Mouse (Mus musculus) liver, adult 10 weeks (tissue): Measurements from ENCODE around the gene Thbs3. TPM values are rescaled to one million over a fixed set of nuclear protein-coding genes. Genes with fewer than 3 reads are reported as not detected.

ENCODE experiments used
- polyA plus RNA-seq: library from polyadenylated mRNA; stranded (reverse); fragments of 350-450 nt; fragmentation: Illumina TruSeq; extraction: RNeasy Lipid Tissue Mini Kit (QIAGEN cat#74804); gene quantifications from one replicate; pipeline ENCODE4 v1.2.3, GENCODE M21; 2014; ENCODE audit warnings: low read depth, low replicate concordance

Gene Thbs3
- not detected for polyA plus RNA-seq

DNA sequence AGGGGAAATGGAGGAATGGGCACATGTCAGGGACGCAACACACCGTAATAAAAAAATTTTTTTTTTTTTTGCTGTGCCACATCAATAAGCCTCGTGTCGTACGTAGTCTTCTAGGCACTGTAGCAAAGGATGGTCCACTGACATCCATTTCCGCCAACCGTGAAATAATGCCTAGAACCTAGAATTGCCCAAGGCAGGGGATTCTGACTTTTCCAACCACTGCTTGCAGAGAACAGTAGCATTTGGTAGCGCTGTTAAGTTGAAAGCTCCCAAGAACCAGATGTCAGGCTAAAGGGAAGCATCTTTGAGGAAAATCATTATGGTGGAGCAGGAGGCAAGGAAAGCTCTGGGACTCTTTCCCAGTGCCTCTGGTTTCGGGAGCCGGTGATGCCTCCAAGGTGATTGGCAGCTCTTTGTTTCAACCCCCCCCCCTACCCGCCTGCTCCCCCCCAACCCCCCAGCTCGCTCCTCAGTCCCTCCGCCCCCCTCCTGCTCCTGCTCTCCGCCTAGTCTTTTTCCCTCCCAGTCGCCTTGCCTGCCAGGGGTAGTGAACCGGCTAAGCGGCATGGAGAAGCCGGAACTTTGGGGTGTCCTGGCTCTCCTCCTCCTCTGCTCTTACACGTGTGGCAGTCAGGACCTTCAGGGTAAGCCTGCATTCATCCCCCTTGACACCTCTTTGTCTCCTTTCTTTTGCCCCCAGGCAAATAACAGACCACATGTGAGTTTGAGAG is at the start of gene Thbs3:
Gene Thbs3 (plus strand): TSS at position 500 of the 731 bp plus-strand sequence.

DNA sequence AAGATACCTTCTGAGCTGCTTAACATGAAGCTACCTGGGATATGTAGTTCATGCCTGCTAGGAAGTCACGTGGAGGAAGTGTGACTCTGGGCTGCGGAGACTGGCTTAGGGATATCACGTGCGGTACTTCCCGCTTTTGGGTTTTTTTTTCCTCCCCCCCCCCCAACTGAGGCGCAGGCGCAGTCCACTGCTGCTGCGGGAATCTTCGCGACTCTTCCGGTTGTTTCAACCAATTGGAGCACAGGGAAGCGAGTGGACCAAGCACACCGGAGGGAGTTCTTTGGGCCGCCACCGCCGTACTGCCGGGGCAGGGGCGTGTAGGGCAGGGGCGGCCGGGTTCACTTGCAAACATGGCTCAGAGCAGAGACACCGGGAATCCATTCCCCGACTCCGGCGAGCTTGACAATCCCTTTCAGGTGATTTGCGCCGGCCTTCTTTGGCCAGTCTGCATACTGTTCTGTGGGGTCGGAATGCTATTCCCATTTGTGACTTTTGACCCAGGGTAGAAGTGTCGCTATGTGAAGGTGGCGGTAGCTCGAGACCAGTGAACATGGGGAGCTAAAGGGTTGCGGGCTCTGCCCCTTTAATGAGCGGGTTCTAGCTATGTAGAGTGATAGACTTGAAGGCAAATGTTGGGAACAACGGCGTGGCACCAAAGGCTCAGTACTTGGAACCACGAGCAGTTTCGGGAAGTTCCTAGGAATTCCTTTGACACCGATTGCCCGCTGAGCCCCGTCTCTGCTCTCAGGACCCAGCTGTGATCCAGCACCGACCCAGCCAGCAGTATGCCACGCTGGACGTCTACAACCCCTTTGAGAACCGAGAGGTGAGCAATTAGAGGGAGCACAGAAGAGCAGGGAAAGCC is 37.5 kb upstream of the Thbs3 start, which contains the start of gene Scamp3:
Gene Scamp3 (plus strand): TSS at position 232 of the 865 bp plus-strand sequence.

DNA sequence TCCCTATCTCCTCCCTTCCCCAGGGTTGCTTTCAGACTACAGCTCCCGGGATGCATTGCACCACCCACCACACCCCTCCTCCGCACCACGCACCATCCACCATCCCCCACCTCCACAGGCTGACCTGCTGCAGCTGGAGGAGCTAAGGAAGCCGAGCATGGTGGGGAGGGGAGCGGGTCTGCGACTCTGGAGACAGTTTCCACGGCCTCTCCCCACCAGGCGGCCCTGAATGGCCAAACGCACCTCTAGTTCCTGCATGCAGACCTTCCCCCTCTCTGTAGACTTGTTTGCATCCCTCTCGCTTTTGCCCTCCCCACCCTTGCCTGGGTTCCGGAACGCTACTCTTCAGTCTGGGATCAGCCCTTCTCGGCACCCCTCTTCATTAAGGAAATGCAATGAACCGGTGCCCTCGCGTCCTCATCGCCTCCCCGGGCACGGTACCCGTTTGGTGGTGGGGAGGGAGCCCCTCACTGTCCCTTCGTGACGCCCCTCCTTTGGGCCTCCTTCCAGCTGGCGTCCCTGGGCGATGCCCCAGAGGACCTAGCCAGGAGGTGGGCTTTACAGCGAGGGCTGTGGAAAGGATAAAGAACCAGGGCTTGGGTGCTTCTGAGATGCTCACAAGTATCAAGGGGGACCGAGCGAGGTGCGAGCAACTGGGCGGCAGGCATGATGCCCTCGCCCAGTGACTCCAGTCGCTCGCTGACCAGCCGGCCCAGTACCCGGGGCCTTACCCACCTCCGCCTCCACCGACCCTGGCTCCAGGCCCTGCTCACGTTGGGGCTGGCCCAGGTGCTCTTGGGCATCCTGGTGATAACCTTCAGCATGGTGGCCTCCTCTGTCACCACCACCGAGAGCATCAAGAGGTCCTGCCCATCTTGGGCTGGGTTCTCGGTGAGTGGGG is 31.7 kb upstream of the Thbs3 start, which contains the start of gene Fam189b:
Gene Fam189b (plus strand): TSS at position 86 of the 901 bp plus-strand sequence.

DNA sequence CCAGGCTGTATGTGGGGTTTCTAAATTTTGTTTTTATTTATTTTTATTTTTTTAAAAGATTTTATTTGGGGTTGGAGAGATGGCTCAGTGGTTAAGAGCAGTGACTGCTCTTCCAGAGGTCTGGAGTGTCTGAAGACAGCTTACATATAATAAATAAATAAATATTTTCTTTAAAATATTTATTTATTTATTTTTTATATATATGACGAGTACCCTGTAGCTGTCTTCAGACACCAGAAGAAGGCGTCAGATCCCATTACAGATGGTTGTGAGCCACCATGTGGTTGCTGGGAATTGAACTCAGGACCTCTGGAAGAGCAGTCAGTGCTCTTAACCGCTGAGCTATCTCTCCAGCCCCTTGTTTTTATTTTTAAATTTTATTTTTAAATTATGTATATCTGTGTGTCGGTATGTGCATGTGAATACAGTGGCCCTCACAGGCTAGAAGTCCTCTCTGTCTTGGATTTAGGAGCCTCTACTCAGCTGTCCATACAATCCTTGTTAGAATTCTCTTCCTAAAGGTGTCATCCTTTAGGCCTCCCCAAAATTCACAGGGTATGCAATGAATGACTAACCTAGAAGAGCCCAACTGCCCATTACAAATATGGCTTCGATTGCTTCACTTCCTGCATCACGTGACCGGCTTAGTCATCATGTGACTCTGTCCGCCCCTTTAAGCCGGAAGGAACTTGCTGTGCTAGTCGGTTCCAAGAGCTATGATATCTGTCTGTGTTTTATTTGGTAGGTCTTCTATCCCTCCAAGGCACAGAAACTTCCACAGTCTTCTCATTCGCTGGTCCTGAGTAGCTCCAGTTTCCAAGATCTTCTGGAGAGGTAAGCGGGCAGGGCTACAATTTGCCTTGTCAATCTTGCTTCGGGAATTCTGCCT is 12.5 kb upstream of the Thbs3 start, which contains the start of gene Gba:
Gene Gba (plus strand): TSS at position 676 of the 889 bp plus-strand sequence.

DNA sequence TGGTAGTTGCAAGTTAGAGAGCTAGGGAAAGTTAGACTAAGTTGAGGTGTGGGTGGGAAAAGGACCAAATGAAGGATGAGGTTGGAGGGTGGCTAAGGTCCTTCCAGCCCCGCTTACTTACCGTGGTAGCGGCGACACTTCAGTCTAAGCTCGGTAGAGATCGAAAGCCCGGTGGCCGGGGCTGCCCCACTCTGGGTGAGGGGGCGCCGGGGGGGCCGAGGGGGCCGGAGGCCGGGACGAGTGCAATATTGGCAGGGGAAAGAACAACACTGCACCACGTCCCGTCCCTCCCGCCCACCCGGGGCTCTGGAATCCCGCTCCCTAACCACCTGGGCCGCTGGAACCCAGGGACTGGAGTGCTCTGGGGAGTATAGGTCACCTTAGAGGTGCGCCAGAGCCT is 11.9 kb downstream of the Thbs3 start, which contains the start of gene Mtx1:
Gene Mtx1 (minus strand): TSS at position 189 of the 400 bp plus-strand sequence.

GRCm38 (mm10) chr3:89228836-89229235 is 13.9 kb downstream of the Thbs3 start, which contains the start of gene Muc1:
Gene Muc1, plus strand, starts transcription at chr3:89229057.

DNA sequence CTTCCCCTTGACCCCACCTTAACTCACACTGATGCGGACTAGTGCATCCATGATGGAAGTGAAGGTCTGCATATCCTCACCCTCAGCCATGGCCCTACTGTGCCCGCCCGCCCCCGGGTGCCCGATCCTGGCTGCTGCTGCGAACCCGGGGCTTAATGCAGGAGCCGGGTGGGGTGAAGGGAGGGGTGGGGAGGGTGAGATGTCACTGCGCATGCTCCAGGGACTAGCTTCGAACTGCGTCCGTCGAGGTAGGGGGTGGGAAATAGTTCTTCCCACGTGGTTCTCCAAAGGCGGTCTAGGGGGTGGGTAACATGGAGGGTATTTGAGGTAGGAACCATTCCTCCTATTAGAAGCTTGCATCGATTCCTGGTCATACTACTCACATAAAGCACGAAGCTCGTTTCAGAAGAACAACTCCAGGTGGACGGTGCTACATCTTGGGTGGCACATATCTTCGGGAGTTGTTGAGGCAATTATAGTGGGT is 30.8 kb downstream of the Thbs3 start, which contains the start of gene Krtcap2:
Gene Krtcap2 (plus strand): TSS at position 279 of the 484 bp plus-strand sequence.

GRCm38 (mm10) chr3:89246261-89247100 is 31.5 kb downstream of the Thbs3 start, which contains the start of gene Trim46:
Gene Trim46, minus strand, starts transcription at chr3:89246309.

DNA sequence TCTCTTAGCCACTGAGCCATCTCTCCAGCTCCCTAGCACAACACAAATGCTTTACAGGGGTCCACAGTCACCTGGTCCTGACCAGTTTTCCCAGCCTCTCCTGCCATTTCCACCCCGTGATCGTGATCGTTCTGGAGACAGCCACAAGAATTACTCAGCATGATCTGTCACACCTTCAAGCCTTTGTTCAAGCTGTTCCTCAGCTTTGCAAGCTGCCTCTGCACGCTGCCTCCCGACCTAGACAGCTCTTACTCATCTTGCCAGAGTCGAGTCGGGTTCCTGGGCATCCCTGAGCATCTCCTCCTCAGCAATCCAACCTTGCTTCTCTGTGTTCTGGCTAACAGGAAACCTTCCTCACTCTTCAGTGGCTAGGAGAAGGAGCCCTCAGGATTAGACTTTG is 44.1 kb downstream of the Thbs3 start, which contains the start of gene Dpm3:
Gene Dpm3 (plus strand): TSS at position 283 of the 400 bp plus-strand sequence.

DNA sequence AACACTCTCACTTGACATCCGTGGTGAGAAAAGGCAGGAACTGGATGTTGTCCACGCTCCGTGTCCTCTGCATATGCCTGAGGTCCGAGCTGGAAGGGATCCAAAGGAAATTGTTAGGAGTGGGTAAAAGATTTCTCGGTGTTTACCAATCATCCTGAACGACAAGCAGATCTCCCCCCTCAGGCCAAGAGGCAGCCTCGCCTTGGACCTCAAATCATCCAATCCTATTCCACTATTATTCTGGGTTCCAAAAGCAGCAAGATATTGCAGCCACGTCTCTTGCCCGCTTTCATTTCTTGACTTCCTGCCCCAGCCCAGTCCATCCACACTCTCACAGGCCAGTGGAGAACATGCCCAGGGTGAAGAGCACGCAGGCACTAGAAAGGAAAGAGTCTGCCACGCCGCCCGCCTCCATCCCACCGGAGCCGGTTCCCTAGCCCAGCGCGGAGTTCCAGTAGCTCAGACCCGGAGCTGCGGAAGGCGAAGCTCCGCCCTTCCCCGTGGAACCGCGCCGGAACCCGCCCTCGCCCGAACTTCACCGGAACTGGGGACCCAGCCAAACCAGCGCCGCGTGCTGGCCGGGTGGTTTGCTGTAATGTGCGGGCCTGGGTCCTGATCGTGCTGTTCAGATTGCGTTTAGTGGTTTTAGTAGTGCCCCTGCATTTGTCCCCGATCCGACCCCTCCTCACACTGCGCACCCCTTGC is 55.2 kb downstream of the Thbs3 start, which contains the start of gene Slc50a1:
Gene Slc50a1 (minus strand): TSS at position 520 of the 705 bp plus-strand sequence.

Other genes with a start within 250 kb of the Thbs3 start
- gene Rusc1, start 121.9 kb upstream of the Thbs3 start, polyA plus RNA-seq: 1.8 TPM
- not detected for gene Gm43738, start 114.1 kb upstream of the Thbs3 start, polyA plus RNA-seq
- 96.2 TPM for gene Fdps, start 113.2 kb upstream of the Thbs3 start, polyA plus RNA-seq
- gene Pklr, start 79.0 kb upstream of the Thbs3 start, polyA plus RNA-seq: 35.7 TPM
- not detected for gene Hcn3, start 55.0 kb upstream of the Thbs3 start, polyA plus RNA-seq
- 8.1 TPM for gene Clk2, start 50.4 kb upstream of the Thbs3 start, polyA plus RNA-seq
- 9.4 TPM for gene Scamp3, start 37.7 kb upstream of the Thbs3 start, polyA plus RNA-seq
- not detected for gene Fam189b, start 32.0 kb upstream of the Thbs3 start, polyA plus RNA-seq
- gene Gba, start 12.3 kb upstream of the Thbs3 start, polyA plus RNA-seq: 10.3 TPM
- gene Mtx1, start 11.9 kb downstream of the Thbs3 start, polyA plus RNA-seq: 32.9 TPM
- gene Muc1, start 13.9 kb downstream of the Thbs3 start, polyA plus RNA-seq: 0.87 TPM
- gene Krtcap2, start 30.8 kb downstream of the Thbs3 start, polyA plus RNA-seq: 38.0 TPM
- not detected for gene Trim46, start 31.1 kb downstream of the Thbs3 start, polyA plus RNA-seq
- not detected for gene Dpm3, start 44.2 kb downstream of the Thbs3 start, polyA plus RNA-seq
- gene Slc50a1, start 55.4 kb downstream of the Thbs3 start, polyA plus RNA-seq: 5.9 TPM
- gene Efna1, start 66.0 kb downstream of the Thbs3 start, polyA plus RNA-seq: 11.2 TPM
- gene Efna3, start 107.8 kb downstream of the Thbs3 start, polyA plus RNA-seq: not detected
- gene Efna4, start 122.8 kb downstream of the Thbs3 start, polyA plus RNA-seq: not detected
- gene Adam15, start 134.8 kb downstream of the Thbs3 start, polyA plus RNA-seq: 0.74 TPM
- not detected for gene Dcst2, start 146.8 kb downstream of the Thbs3 start, polyA plus RNA-seq
- not detected for gene Dcst1, start 150.1 kb downstream of the Thbs3 start, polyA plus RNA-seq
- 6.9 TPM for gene Zbtb7b, start 179.6 kb downstream of the Thbs3 start, polyA plus RNA-seq
- gene Lenep, start 187.6 kb downstream of the Thbs3 start, polyA plus RNA-seq: 1.6 TPM
- 3.2 TPM for gene Flad1, start 196.7 kb downstream of the Thbs3 start, polyA plus RNA-seq
- 3.3 TPM for gene Cks1b, start 203.2 kb downstream of the Thbs3 start, polyA plus RNA-seq
- 21.4 TPM for gene Shc1, start 203.3 kb downstream of the Thbs3 start, polyA plus RNA-seq
- gene Pygo2, start 215.0 kb downstream of the Thbs3 start, polyA plus RNA-seq: 6.0 TPM
- 2.6 TPM for gene Pbxip1, start 221.5 kb downstream of the Thbs3 start, polyA plus RNA-seq
- 8.8 TPM for gene Pmvk, start 239.4 kb downstream of the Thbs3 start, polyA plus RNA-seq